Mouse (Mus musculus) neural tube, embryonic 12.5 days (tissue): ENCODE results near the gene Zfand3. TPM values are rescaled to one million over a fixed set of nuclear protein-coding genes. Genes with fewer than 3 reads are reported as not detected.
A peak's percentile ranks its signal among the peaks of the same experiment; 100 is the strongest.

Experiments
- ATAC-seq: fragments of 200-750 bp; cut with Nextera tagmentation; 2 replicates; pipeline ENCODE4 v1.8.0; 2017; ENCODE audit warnings: low read depth, mild to moderate bottlenecking, moderate TSS enrichment, moderate library complexity; ENCODE audit not compliant: low FRiP score
- H3K27ac ChIP-seq: fragments of 300-500 bp; sonication (generic); 2 replicates; pipeline ENCODE4 v1.5.1; 2016
- H3K27me3 ChIP-seq: fragments of 300-500 bp; sonication (generic); replicated peaks from 2 replicates; pipeline ENCODE4 v1.6.1; 2016; ENCODE audit warnings: mild to moderate bottlenecking
- H3K36me3 ChIP-seq: fragments of 300-500 bp; sonication (generic); 2 replicates; pipeline ENCODE4 v1.6.1; 2016; ENCODE audit warnings: mild to moderate bottlenecking
- H3K4me1 ChIP-seq: fragments of 300-500 bp; sonication (generic); 2 replicates; pipeline ENCODE4 v1.6.1; 2016
- H3K4me2 ChIP-seq: fragments of 300-500 bp; sonication (generic); replicated peaks from 2 replicates; pipeline ENCODE4 v1.6.1; 2016; ENCODE audit warnings: mild to moderate bottlenecking
- H3K4me3 ChIP-seq: fragments of 300-500 bp; sonication (generic); 2 replicates; pipeline ENCODE4 v1.5.1; 2016
- H3K9ac ChIP-seq: fragments of 300-500 bp; sonication (generic); 2 replicates; pipeline ENCODE4 v1.6.1; 2016; ENCODE audit warnings: mild to moderate bottlenecking
- H3K9me3 ChIP-seq: fragments of 300-500 bp; sonication (generic); 2 replicates; pipeline ENCODE4 v1.6.1; 2016; ENCODE audit warnings: mild to moderate bottlenecking
- WGBS: fragments of 180-500 bp; shearing (Covaris S2); methylation state at CpG from one replicate; pipeline ENCODE4 v1.1.7; 2016; 5-methylcytosine and 5-hydroxymethylcytosine counted together
- polyA plus RNA-seq: library from polyadenylated mRNA; unstranded; fragments of >200 nt; fragmentation: Nextera tagmentation; extraction: Ambion mirVana; gene quantifications from 2 replicates; pipeline ENCODE4 v1.2.1, GENCODE M21; 2016

Gene Zfand3
- polyA plus RNA-seq, 1 experiment from 2014 or later = 88.4 TPM

GRCm38 (mm10) chr17:30177435-30177834 is 172.9 kb downstream of the Zfand3 start:
- 91% methylated on average over 4 of the region's 4 CpGs for WGBS

GRCm38 (mm10) chr17:30178402-30178801 is 173.9 kb downstream of the Zfand3 start:
- Histone ChIP-seq H3K4me1 (no peaks in the 10 kb centered on the region), H3K9me3 (no peaks in the 10 kb centered on the region), H3K36me3 (0 out of 2 replicates have a peak, but pooled peaks cover 5% of the 10 kb centered on the region), H3K4me3 (no peak overlapping the region), H3K27me3 (no peaks in the 10 kb centered on the region), H3K9ac (no peak overlapping the region), H3K27ac (no peak overlapping the region), H3K4me2 (no peak overlapping the region)
- WGBS = 100% methylated on average over 1 of the region's 1 CpGs
- no peak for ATAC-seq

More at GRCm38 (mm10) chr17:30177435-30177834, 172.9 kb downstream of the Zfand3 start:
- H3K4me1 ChIP-seq = no peaks in the 10 kb centered on the region
- no peaks in the 10 kb centered on the region for H3K9me3 ChIP-seq
- H3K27ac ChIP-seq = no peak overlapping the region
- H3K36me3 ChIP-seq = 0 out of 2 replicates have a peak, but pooled peaks cover 5% of the 10 kb centered on the region
- ATAC-seq = no peak
- no peak overlapping the region for H3K4me3 ChIP-seq
- H3K27me3 ChIP-seq = no peaks in the 10 kb centered on the region
- H3K9ac ChIP-seq = no peak overlapping the region
- H3K4me2 ChIP-seq = no peak overlapping the region

GRCm38 (mm10) chr17:30180197-30180596 is 175.7 kb downstream of the Zfand3 start:
- no peaks in the 10 kb centered on the region for H3K4me1 ChIP-seq
- no peaks in the 10 kb centered on the region for H3K27me3 ChIP-seq
- H3K36me3 ChIP-seq = 0 out of 2 replicates have a peak, but pooled peaks cover 5% of the 10 kb centered on the region
- no peak overlapping the region for H3K27ac ChIP-seq
- no peak overlapping the region for H3K9ac ChIP-seq
- no peak overlapping the region for H3K4me3 ChIP-seq
- no peak overlapping the region for H3K4me2 ChIP-seq
- no peak for ATAC-seq
- no peaks in the 10 kb centered on the region for H3K9me3 ChIP-seq
- WGBS = 86% methylated on average over 6 of the region's 6 CpGs

- Histone ChIP-seq H3K4me1 (no peaks in the 10 kb centered on the region), H3K27me3 (no peaks in the 10 kb centered on the region), H3K4me2 (no peak overlapping the region), H3K4me3 (no peak overlapping the region), H3K9ac (no peak overlapping the region), H3K9me3 (no peaks in the 10 kb centered on the region), H3K27ac (no peak overlapping the region), H3K36me3 (0 out of 2 replicates have a peak, but pooled peaks cover 5% of the 10 kb centered on the region)
- WGBS = 92% methylated on average over 4 of the region's 4 CpGs
- no peak for ATAC-seq
Observed at GRCm38 (mm10) chr17:30181554-30181953, 177.0 kb downstream of the Zfand3 start.

GRCm38 (mm10) chr17:30182063-30182462 is 177.5 kb downstream of the Zfand3 start:
- Histone ChIP-seq H3K4me3 (no peak overlapping the region), H3K27ac (no peak overlapping the region), H3K4me2 (no peak overlapping the region), H3K9ac (no peak overlapping the region), H3K36me3 (0 out of 2 replicates have a peak, but pooled peaks cover 5% of the 10 kb centered on the region), H3K9me3 (no peaks in the 10 kb centered on the region), H3K27me3 (no peaks in the 10 kb centered on the region), H3K4me1 (peaks cover 2% of the 10 kb centered on the region)
- WGBS = 89% methylated on average over 2 of the region's 2 CpGs
- ATAC-seq = no peak

GRCm38 (mm10) chr17:30183561-30183960 is 179.0 kb downstream of the Zfand3 start:
- no peak for ATAC-seq
- H3K9ac ChIP-seq = no peak overlapping the region
- 90% methylated on average over 6 of the region's 6 CpGs for WGBS
- no peak overlapping the region for H3K4me3 ChIP-seq
- H3K4me1 ChIP-seq = peaks cover 16% of the 10 kb centered on the region
- H3K4me2 ChIP-seq = no peak overlapping the region
- no peaks in the 10 kb centered on the region for H3K27me3 ChIP-seq
- H3K9me3 ChIP-seq = no peaks in the 10 kb centered on the region
- H3K36me3 ChIP-seq = no peaks in the 10 kb centered on the region
- H3K27ac ChIP-seq = no peak overlapping the region

GRCm38 (mm10) chr17:30187154-30187553 is 182.6 kb downstream of the Zfand3 start:
- H3K27me3 ChIP-seq = no peaks in the 10 kb centered on the region
- H3K4me1 ChIP-seq = peaks cover 43% of the 10 kb centered on the region
- H3K4me3 ChIP-seq = no peak overlapping the region
- H3K4me2 ChIP-seq = no peak overlapping the region
- H3K9ac ChIP-seq = no peak overlapping the region
- 95% methylated on average over 6 of the region's 6 CpGs for WGBS
- ATAC-seq = no peak
- no peaks in the 10 kb centered on the region for H3K9me3 ChIP-seq
- peaks cover under 1% of the 10 kb centered on the region; the same call in 1 of the 2 replicates for H3K36me3 ChIP-seq
- no peak overlapping the region; the same call in 1 of the 2 replicates for H3K27ac ChIP-seq

DNA sequence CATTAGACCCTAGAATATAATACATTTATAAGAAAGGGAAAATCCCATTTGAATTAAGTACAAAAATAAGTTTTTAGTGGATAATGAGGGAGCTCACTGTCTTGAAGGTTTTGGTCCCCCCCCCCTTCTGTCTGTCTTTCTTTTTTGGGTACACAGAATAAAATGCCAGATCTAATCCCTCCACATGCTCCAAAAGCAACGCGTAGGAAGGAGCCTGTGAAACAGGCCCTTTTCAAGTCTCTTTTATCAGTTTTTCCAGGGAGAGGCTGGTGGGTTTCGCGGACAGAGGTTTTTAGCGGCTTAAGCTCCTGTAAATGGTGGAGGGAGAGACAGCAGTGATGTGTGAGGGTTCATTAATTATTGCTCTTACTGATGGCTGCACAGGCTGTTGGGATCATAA is 183.0 kb downstream of the Zfand3 start:
- Histone ChIP-seq H3K36me3 (peaks cover 4% of the 10 kb centered on the region), H3K27ac (no peak overlapping the region), H3K27me3 (no peaks in the 10 kb centered on the region), H3K4me3 (no peak overlapping the region), H3K4me1 (peaks cover 47% of the 10 kb centered on the region), H3K4me2 (no peak overlapping the region; the same call in 1 of the 2 replicates), H3K9me3 (no peaks in the 10 kb centered on the region), H3K9ac (0 out of 2 replicates have a peak overlapping the region, but pooled peaks have one; percentile 2)
- no peak for ATAC-seq
- 49% methylated on average over 5 of the region's 5 CpGs for WGBS

DNA sequence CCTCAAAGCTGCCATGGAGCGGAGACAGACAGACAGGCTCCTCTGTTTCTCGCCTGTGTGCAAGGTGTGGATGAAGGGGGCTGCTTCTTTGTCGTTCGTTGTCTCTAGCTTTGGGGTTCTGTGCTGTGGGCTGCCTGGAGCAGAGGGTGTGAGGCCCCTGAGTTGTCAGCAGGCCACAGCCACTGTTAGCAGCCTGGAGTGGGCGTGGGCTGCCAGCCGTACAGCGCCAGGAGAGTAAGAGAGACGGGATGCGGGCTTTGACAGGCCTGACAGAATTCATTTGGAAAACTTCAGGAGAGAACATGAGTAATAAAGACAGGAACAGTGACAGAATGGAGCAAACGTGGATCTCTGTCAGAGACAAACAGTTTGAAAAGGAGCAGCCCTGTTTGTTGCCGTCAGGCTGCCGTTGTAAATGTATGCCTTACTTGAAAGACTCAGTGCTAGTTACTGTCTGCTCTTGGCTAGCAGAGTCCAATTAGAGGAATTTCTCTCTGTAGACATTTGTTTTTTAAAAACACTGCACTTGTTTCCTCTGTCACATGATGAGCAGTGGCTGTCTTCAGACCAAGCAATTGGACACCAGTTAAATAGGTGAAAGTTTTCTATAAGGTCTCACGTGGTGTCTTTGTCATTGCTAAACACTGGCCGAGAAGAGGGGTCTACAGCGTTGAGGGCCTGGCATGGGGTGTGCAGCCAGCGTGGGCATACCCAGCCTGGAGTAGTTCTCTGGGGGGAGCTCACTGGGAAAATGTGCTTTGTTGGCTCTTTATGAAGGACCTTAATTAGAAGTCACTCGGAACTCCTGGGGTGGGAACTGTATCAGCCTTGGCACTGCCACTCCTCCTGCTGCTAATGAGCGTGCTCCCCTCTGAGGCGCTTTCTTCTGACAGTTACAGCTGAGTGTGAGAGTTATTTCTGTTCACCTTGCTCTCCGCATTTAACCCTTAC is 183.8 kb downstream of the Zfand3 start:
- Histone ChIP-seq H3K9ac (peak overlapping the region; percentile 2; the same call in 1 of the 2 replicates), H3K4me2 (peak overlapping the region; percentile 29), H3K27ac (peak overlapping the region; percentile 11; the same call in 1 of the 2 replicates), H3K9me3 (no peaks in the 10 kb centered on the region), H3K27me3 (no peaks in the 10 kb centered on the region), H3K4me3 (no peak overlapping the region), H3K36me3 (peaks cover 10% of the 10 kb centered on the region), H3K4me1 (peaks cover 47% of the 10 kb centered on the region)
- ATAC-seq = peak; percentile 61
- 21% methylated on average over 20 of the region's 20 CpGs for WGBS

- no peak overlapping the region for H3K4me3 ChIP-seq
- H3K27ac ChIP-seq = no peak overlapping the region
- no peak overlapping the region for H3K9ac ChIP-seq
- H3K27me3 ChIP-seq = no peaks in the 10 kb centered on the region
- no peak for ATAC-seq
- H3K4me2 ChIP-seq = no peak overlapping the region
- H3K4me1 ChIP-seq = peaks cover 62% of the 10 kb centered on the region
- 65% methylated on average over 11 of the region's 11 CpGs for WGBS
- peaks cover 10% of the 10 kb centered on the region for H3K36me3 ChIP-seq
- no peaks in the 10 kb centered on the region for H3K9me3 ChIP-seq
Observed at GRCm38 (mm10) chr17:30191097-30191640, 186.6 kb downstream of the Zfand3 start.

DNA sequence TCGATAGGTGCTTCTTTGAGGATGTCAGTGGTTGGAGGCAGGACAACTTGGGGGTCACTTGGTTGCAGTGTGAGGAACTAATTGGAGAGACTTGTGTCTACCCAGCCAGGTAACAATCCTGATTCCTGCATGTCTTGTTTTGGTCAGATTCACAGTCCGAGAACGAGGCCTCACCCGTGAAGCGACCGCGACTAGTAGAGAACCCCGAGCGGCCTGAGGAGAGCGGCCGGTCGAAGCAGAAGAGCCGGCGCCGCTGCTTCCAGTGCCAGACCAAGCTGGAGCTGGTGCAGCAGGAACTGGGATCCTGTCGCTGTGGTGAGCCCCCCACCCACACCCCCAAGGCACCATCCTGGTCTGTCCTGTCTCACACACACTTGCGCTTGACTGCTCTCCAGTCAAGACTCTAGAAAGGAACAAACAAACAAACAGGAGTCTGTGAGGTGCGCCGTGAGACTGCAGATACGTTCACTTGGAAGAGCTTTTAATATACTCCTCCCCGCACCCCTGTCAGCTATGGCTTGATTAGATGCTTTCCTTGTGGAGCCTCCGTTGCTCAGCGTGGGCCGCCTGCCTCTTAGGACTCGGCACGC is 188.0 kb downstream of the Zfand3 start:
- H3K4me3 ChIP-seq = no peak overlapping the region
- no peaks in the 10 kb centered on the region for H3K9me3 ChIP-seq
- peaks cover 10% of the 10 kb centered on the region for H3K36me3 ChIP-seq
- no peak overlapping the region for H3K27ac ChIP-seq
- 94% methylated on average over 26 of the region's 26 CpGs for WGBS
- H3K27me3 ChIP-seq = no peaks in the 10 kb centered on the region
- H3K4me2 ChIP-seq = no peak overlapping the region
- no peak overlapping the region for H3K9ac ChIP-seq
- H3K4me1 ChIP-seq = peaks cover 70% of the 10 kb centered on the region
- ATAC-seq = no peak

- Histone ChIP-seq H3K4me1 (peaks cover 62% of the 10 kb centered on the region), H3K36me3 (peaks cover 10% of the 10 kb centered on the region), H3K9me3 (no peaks in the 10 kb centered on the region), H3K27me3 (no peaks in the 10 kb centered on the region), H3K27ac (no peak overlapping the region), H3K4me2 (no peak overlapping the region), H3K4me3 (no peak overlapping the region), H3K9ac (no peak overlapping the region)
- WGBS = 86% methylated on average over 2 of the region's 2 CpGs
- no peak for ATAC-seq
Observed at GRCm38 (mm10) chr17:30193615-30194014, 189.1 kb downstream of the Zfand3 start.
